Mouse (Mus musculus) right cerebral cortex, postnatal 25 days (tissue): ENCODE data around the gene Ifnar2.

Experiments used
- DNase-seq: peaks from one replicate; pipeline ENCODE4 v3.0.0; 2022

The Ifnar2 gene

DNA sequence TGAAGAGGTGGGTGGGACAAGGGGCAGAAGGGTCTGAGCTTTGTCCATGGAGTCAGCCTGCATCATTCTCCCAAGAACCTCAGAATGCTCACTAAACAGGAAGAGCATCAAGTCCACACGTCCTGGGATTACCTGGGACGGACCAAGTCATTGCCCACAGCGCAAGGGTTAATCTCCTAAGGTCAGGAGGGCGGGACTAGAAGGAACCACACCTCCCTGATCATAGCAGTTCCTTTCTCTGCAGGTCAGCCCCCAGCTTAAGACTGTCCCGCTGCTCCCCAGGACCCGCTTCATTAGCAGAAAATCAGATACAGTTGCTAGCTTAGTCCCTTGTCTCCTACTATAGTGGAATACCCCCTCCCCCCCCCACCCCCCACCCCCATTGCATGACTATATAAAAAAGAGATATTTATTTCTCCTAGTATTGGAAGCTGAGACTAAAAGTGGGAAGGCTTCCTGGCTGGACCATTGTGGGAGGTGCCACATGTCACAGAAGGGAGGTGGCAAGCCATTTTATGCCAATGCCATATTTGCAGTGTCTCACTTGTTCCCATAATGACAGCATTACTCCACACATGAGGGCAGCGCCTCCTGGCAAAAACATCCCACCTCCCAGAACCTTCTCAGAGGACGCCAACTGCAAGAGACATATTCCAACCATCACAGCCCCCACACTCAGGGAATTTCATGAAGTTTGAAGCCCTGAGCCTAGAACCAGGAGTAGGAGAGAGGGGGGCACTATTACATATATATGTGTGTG, 23.2 kb downstream of the Ifnar2 start:
- no peak for DNase-seq

DNA sequence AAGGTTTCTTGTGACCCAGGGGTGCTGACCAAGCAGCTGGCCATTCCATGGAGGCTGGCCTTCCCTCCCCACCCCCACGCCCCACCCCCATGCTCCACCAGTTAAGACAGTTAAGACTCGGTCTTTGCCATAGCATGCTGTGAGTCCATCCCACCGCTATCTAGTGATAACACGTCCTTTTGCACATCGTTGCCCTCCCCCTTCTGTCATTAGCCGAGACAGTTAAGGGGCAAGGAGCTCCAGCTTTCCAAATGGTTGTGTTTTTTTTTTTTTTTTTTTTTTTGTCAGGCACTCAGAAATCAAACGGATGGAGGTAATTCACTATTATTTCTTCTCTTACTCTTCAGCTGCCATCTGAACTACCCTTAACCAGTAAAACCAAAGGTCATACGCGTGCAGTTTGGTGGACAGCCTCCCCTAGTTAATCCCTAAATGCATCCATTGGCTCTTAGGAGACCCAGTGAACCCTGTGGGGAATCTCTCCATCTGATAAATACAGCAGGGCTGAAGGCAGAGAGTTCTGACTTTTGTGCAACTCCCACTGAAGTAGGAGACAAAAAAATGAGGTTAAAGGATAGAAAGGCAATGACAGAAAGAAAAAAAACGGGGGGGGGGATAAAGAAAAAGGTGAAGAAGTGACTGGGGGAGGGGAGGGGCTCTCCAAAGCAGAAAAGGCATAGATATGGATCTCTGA, 24.4 kb downstream of the Ifnar2 start:
- no peak for DNase-seq

DNA sequence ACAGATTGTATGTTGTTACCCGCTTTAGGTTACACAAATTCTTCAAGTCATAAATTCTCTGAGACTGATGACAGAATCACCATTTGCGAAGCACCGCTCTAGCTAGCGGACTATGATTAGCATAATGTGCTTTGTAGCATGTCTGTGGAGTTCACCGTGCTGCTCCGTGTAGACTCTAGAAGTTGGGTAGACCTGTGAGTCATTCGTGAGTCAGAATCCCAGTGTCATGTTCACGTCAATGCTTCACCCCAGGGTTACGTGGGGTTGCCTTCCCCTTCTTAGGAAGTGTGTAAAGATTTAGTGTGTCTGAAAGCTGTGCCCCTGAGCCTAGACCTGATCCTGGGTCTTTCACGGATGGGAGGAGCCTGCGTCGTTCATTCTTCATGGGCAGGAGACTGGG, 25.4 kb downstream of the Ifnar2 start:
- DNase-seq = no peak

GRCm38 (mm10) chr16:91398944-91399343, 26.4 kb downstream of the Ifnar2 start:
- DNase-seq = no peak

DNA sequence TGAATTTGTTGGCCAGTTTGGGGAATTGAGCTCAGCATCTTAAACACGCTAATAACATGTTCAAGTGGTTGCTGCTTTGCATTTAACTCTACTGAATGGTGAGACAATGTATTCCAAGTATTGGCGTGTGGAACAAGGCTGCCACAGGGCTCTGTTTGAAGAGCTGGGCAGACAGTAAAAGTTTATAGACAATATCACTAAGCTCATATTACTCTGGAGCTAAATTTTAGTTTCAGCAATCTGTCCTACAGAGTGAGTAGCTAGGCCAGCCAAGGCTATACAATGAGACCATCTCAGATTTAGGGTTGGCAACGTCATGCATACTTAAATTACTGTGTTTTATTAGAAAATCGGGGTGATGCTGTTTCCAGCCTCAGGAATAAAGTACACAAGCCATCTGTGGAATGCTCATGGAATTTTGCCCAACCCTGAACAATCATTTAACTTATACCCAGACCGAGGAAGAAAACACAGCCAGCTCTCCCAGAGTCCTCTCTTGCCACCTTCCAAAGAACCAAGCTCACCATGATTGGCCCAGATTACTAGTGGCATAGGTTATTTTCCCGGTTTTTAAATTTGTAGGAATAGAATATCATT, 29.1 kb downstream of the Ifnar2 start:
- DNase-seq = no peak

- DNase-seq = no peak
Measured at GRCm38 (mm10) chr16:91403784-91404183, 31.2 kb downstream of the Ifnar2 start.

DNA sequence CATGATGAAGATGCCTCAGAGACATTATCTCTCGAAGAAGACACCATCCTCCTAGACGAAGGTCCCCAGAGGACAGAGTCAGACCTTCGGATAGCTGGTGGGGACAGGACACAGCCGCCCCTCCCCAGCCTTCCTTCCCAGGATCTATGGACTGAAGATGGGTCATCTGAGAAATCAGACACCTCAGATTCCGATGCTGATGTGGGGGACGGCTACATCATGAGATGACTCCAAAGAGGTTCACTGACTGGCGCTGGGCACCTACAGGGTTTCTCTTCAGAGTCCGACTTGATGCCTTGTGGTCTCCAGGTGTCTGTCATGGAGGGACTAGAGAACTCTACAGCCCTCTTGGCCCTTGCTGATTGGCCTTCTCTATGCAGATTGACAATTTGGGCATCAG, 31.6 kb downstream of the Ifnar2 start:
- DNase-seq = no peak

DNA sequence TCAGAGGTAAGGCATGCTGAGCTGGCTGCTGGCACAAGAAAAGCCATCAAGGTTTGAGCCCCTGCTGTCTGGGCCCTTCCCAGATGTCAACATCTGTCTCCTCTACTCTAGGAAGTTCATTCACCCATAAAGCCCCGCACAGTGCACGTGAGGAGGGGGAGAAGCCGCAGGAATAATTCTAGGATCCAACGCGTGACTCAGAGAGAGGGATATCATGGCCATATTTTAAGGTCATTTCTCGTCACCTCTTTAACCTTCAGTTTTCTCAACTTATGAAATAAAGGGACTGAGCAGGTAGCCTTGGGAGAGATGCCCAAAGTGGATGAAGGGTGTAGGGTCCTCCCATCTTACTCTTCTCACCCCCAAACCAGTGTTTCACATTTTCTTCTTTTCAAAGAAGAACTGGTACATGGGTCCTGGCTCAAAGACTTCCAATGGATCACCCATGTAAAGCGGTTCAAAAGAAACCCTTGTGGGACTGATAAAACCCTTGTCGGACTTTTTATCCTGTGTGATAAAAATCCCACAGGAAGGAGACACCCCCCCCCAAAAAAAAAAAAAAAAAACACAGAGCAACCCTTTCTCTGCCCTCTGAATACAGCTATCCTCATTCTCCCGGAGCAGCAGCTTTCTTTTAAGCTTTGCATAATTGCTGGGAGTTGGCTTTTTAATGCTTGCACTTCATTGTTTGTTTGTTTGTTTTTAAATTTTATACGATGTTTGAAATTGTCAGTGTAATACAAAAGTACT, 32.4 kb downstream of the Ifnar2 start:
- no peak for DNase-seq

GRCm38 (mm10) chr16:91405640-91406584, 33.3 kb downstream of the Ifnar2 start, which contains the start of gene Il10rb:
TSS of gene Il10rb (plus strand) at chr16:91406164.
- DNase-seq = peak; percentile 55

DNA sequence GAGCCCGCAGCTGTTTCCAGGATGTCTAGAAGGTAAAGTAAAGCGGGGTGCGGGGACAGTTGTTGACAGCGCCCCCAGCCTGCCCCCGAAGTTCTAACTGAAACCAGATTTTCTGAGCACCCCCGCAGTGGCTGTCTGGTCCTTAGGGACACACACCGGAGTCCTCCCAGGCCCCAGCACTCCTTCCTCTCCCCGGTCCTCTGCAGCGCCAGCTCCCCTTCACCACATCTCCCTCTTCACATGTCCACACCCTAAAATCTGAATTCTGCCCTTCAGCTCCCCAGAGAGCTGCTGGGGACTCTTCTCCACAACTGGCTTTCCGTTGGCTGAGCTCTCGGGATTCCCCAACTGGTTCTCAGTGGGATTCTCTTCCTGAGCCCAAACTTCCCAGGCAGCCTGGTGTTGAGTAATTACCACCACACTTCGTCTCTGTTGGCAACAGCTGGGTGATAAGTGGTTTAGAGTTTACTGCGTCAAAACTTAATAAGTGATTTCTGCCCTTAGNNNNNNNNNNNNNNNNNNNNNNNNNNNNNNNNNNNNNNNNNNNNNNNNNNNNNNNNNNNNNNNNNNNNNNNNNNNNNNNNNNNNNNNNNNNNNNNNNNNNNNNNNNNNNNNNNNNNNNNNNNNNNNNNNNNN, 34.1 kb downstream of the Ifnar2 start:
- DNase-seq = peak; percentile 31

- no peak for DNase-seq
Measured at GRCm38 (mm10) chr16:91413102-91413844, 40.7 kb downstream of the Ifnar2 start.

DNA sequence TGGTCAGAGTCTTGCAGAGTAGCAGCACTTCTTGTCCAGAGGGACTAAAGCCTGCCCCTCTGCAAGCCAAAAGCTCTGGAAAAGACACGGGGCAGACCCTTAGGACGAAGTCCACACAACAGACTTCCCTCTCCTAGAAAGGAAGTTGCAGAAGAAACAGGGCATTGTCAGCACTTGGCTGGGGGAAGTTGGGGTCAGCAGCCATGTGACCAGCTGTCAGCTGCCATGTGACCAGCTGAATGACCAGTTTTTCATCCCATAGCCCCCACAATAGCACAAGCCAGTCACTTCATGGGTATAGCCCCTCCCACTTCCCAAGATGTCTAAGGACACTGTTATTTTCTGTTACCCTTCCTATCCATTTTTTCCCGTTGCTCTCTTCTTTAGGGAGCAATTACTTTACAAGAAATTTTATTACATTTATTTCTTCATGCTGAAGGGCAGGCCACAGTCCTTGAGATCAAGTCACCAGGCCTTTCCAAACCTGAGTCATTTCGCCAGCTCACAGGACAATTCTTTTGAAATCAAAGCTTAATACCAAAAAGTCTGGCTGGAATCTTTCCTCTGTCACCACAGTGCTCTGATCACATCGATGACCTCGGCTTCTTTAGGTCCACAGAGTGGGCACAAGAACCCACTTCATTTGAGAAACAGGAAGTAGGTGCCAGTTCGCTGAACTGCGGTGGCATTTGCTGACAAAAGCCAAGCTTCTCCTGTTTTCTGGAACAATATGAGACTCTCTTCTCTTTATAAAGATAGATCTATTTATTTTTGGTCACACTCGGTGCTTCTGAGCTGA, 43.0 kb downstream of the Ifnar2 start:
- DNase-seq = no peak

- no peak for DNase-seq
Measured at GRCm38 (mm10) chr16:91416357-91416756, 43.8 kb downstream of the Ifnar2 start.

- no peak for DNase-seq
Measured at GRCm38 (mm10) chr16:91416938-91417337, 44.4 kb downstream of the Ifnar2 start.

- DNase-seq = no peak
Measured at GRCm38 (mm10) chr16:91418531-91418930, 45.9 kb downstream of the Ifnar2 start.

- DNase-seq = no peak
Measured at GRCm38 (mm10) chr16:91425816-91426215, 53.2 kb downstream of the Ifnar2 start.

- no peak for DNase-seq
Measured at GRCm38 (mm10) chr16:91426586-91426985, 54.0 kb downstream of the Ifnar2 start.

GRCm38 (mm10) chr16:91427461-91427860, 54.9 kb downstream of the Ifnar2 start:
- DNase-seq = no peak

DNA sequence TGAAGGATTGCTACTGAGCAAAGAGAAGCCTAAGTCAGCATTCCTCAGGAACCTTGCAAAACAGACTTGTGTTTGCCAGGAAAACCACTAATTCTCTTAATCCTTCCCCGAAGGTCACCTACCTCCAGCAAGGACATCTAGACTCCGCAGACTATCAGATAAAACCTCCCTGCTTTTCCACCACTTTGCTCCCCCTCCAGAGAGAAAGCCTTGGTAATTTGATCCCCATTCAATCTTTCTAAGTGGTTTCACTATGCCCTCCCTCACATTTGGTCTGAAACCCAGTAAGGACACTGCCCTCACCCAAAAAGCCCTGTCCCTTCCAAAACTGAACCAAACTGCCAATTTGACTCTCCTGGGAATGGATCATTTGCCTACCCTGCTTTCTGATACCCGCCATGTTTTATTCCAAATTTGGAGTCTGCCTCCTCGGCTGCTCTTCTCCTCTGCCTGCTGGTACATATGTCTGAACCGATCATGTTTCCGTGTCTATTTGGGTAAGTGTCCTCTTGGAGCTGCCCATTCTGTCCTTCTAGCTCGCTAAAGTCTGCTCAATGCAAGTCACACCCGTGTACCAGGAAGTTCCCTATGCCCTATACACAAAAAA, 55.8 kb downstream of the Ifnar2 start:
- no peak for DNase-seq
